Mouse (Mus musculus): ENCODE data around the gene Slc25a51.
"Not testable (repeated sequence)": the region's sequence is repeated elsewhere in the genome, so short reads cannot be mapped to it uniquely, and the experiment has no call there.

Slc25a51 gene

GRCm38 (mm10) chr4:45399421-45400210 is 8.9 kb downstream of the Slc25a51 start:
- DNase-seq (ENCODE audit: low spot score), result no peak

GRCm38 (mm10) chr4:45398315-45398714 is 10.3 kb downstream of the Slc25a51 start:
- not testable (repeated sequence) for DNase-seq (ENCODE audit: low spot score)

- DNase-seq (ENCODE audit: low spot score), result not testable (repeated sequence)
Measured at GRCm38 (mm10) chr4:45396211-45396610, 12.4 kb downstream of the Slc25a51 start.

GRCm38 (mm10) chr4:45393658-45394057 is 14.9 kb downstream of the Slc25a51 start:
- DNase-seq (ENCODE audit: low spot score), result no peak

GRCm38 (mm10) chr4:45392994-45393393 is 15.6 kb downstream of the Slc25a51 start:
- DNase-seq (ENCODE audit: low spot score), result no peak

GRCm38 (mm10) chr4:45392572-45392971 is 16.0 kb downstream of the Slc25a51 start:
- DNase-seq (ENCODE audit: low spot score), result no peak

- no peak for DNase-seq (ENCODE audit: low spot score)
Measured at GRCm38 (mm10) chr4:45392099-45392498, 16.5 kb downstream of the Slc25a51 start.

GRCm38 (mm10) chr4:45387296-45387695 is 21.3 kb downstream of the Slc25a51 start:
- DNase-seq (ENCODE audit: low spot score), result not testable (repeated sequence)

- DNase-seq (ENCODE audit: low spot score), result not testable (repeated sequence)
Measured at GRCm38 (mm10) chr4:45382133-45382532, 26.4 kb downstream of the Slc25a51 start.

GRCm38 (mm10) chr4:45380903-45381580 is 27.5 kb downstream of the Slc25a51 start:
- not testable (repeated sequence) for DNase-seq (ENCODE audit: low spot score)

- DNase-seq (ENCODE audit: low spot score), result no peak
Measured at GRCm38 (mm10) chr4:45376573-45376972, 32.0 kb downstream of the Slc25a51 start.

GRCm38 (mm10) chr4:45374879-45375278 is 33.7 kb downstream of the Slc25a51 start:
- DNase-seq (ENCODE audit: low spot score), result no peak

- no peak for DNase-seq (ENCODE audit: low spot score)
Measured at GRCm38 (mm10) chr4:45371261-45371660, 37.3 kb downstream of the Slc25a51 start.

GRCm38 (mm10) chr4:45356653-45357052 is 51.9 kb downstream of the Slc25a51 start:
- DNase-seq (ENCODE audit: low spot score), result no peak
